Mouse (Mus musculus): ENCODE measurements at regions not wholly inside any gene's neighbourhood (a gene's known extent, or its start where the extent isn't known, plus 50 kb on each side); places are given as distances from the start of the nearest gene placed in this dataset.

DNA sequence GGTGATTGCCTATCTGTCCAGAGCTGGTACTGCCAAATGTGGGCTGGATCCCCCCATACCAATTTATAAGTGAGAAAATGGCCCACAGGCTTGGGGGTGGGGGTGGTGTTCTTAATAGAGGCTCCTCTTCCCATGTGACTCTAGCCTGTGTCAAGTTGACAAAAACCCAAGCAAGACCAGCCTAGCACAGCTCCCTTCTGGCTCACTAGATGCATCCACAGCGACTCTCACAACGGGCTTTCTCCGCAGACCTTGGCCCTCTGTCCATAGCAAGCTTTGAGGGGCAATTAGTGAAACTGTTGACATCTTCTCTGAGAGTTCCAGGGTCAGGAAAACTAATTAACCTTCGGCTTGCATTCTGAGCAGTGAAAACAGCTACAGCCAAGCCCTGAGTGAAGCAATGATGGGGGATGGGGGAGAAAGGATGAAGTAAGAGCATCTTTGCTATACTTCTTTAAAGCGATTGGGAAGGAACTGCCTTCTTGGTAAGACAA is 281.3 kb downstream of the Cdh26 start:
- TF ChIP-seq CTCF (IDR thresholded peaks at IDR 0.05; ENCODE audit: extremely low read depth, insufficient read depth, low read length), result no peak
- TF ChIP-seq POLR2A (IDR thresholded peaks at IDR 0.05; ENCODE audit: extremely low read depth, insufficient read depth, low read length), result no peak
